Mouse (Mus musculus) gastrocnemius, postnatal 10 days (tissue): ENCODE results near the gene Ppp1r1c. TPM values are rescaled to one million over a fixed set of nuclear protein-coding genes. Genes with fewer than 3 reads are reported as not detected.
A peak's percentile ranks its signal among the peaks of the same experiment; 100 is the strongest.
"Not testable (repeated sequence)": the region's sequence is repeated elsewhere in the genome, so short reads cannot be mapped to it uniquely, and the experiment has no call there.

Experiments
- DNase-seq: peaks from one replicate; pipeline ENCODE4 v3.0.0; 2021; ENCODE audit warnings: mixed read lengths
- total RNA-seq, 2 experiments: library from RNA; stranded (reverse); gene quantifications; 2 replicates each; pipeline ENCODE4 v1.2.3; 2021

Ppp1r1c gene
- total RNA-seq, 2 experiments from 2014 or later, result not detected

DNA sequence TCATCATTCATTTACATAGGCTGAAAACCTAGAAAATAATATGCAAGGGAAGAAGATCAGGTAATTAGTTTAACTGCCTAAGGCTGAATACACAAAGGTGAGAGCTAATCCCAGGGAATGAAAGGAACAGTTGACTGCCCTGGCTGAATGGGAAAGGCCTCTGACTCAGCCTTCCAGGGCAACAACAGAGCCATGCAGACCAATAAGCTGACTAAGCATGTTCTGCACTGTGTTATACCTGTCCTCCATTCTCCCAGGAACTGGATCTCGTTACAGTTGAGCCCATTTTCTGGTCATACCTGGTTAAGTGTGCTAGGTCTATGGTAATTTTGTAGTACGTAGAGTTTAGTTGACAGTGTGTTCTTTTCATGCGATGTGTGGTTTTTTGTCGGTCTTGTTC, 36.6 kb downstream of the Ppp1r1c start:
- DNase-seq, result no peak

GRCm38 (mm10) chr2:79751685-79752084, 44.1 kb downstream of the Ppp1r1c start:
- DNase-seq, result no peak

GRCm38 (mm10) chr2:79760018-79760417, 52.4 kb downstream of the Ppp1r1c start:
- peak; percentile 7 for DNase-seq

DNA sequence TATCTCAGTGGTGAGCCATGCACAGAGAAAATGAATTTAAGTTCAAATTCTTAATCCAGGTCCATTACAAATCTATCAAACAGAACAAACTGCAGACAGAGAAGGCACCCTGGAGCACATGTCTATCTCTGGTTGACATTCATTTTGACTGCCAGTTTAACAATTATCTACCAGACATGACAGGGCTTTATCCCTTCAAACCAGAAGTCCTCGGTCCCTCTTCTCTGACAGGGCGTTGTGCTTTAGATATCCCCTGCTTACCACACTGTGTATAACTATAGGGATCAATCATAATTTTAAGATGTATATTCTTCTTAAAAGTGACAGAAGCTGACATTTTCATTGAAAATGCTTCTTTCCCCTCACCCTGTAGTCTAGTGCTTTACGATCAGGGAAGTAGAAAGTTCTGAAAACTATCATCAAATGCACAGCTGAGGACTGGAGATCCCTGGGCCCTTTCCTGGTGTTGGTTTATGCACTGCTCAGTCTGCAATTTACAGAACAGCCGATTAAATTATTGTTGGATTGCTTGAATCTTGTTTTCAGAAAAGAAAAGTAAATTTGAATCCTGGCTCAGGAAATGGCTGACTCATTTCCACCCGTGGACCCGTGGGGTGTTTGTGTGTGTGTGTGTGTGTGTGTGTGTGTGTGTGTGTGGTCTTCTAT, 55.3 kb downstream of the Ppp1r1c start:
- DNase-seq, result no peak

DNA sequence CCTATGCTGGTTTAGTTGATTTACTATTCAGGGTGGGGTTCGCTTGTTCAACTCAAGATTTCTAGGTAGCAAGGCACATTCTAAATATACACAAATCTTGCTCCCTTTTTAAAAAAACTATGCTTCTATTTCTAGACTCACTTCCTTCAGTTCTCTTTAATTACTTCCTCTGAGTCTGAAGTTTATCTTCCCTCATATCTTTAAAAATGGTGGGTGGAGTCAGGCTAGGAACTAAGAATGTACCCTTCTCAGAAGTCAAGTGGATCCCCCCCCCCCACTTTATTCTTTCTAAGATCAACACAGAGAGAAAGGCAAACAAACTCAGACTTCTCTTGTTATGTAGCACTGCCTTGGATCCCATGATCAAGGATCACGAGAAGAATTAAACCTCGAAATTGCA, 57.5 kb downstream of the Ppp1r1c start:
- DNase-seq, result no peak

GRCm38 (mm10) chr2:79765723-79766122, 58.1 kb downstream of the Ppp1r1c start:
- DNase-seq, result no peak

- no peak for DNase-seq
Measured at GRCm38 (mm10) chr2:79768625-79769024, 61.0 kb downstream of the Ppp1r1c start.

DNA sequence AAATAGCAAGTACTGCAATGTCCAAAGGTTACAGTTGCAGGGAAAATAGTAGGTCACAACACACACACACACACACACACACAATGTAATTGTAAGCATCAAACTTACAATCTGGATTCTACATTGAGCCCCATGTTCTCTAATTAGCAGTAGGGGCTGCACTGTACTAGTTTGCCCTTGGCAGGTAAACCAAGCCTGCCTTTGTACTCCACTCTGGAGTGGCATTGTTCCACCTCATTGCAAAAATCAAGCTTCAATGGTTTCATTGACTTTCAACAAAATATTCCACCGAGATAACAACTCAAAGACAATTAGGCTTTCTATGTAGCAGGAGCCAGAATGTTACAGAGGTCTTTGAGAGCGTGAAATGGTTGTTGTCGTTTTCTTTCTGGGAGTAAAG, 62.7 kb downstream of the Ppp1r1c start:
- DNase-seq, result no peak

DNA sequence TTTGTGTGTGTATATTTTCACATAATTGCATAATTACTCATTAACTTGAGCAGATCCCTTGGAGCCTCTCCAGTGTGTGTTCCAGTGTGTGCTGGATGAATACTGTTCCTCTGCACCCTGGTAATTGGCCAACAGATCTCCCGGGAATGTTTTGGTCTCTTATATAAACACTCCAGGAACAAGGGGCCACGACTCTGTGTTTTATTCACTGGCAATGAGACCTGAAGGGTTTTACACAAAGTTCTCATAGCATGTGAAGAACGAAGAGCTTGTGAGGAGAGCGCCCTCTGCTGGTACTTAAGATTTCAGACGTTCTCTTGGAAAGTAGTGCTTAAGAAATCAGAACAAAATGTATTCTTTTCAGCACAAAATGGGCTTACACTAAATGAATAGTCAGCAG, 66.8 kb downstream of the Ppp1r1c start:
- DNase-seq, result peak; percentile 73

- DNase-seq, result no peak
Measured at GRCm38 (mm10) chr2:79777801-79778200, 70.2 kb downstream of the Ppp1r1c start.

DNA sequence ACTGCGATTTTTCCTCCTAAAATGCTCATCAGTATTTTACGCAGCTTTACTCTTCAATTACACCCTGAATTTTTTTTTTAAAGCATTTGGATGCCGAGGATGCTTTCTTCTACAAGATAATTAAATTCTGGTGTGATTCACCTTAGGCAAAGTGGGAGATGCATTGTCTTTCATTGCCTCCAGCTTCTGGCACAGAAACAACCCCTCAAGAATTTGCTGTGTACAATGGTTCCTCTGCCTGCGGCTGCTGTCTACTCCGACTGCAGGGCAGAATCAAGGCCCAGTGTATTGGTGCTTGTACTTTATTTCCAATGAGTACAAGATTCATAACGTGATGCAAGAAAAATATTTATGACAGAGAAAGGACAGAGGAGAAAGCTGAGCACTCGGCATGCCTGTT, 73.2 kb downstream of the Ppp1r1c start:
- DNase-seq, result no peak

DNA sequence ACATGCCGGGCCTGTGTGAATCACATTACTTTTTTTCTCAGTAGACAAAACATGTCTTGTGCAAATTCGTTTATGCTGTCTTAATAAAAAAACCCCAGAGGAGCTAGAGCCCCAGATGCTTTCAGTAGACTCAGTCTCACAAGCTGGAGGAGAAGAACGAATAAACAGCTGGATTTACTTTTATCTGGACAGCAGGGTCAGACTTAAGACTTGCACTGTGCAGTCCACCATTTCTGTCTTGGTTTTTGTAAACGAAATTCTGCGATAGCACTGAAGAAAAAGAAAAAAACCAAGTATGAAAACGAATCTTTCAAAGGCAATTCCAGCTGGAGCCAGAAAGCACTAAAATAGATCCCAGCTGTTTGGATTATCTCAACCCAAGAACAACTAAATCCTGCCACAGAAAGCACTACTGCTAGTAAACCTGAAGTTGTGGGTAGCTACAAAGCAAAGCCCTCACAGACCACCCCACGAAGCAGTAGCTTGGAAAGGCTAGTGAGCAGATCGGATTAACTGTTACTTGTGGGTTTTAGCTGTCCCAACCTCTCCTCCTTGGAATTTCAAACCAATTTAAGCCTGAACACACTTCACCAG, 78.1 kb downstream of the Ppp1r1c start:
- DNase-seq, result no peak

- DNase-seq, result no peak
Measured at GRCm38 (mm10) chr2:79786467-79786866, 78.9 kb downstream of the Ppp1r1c start.

- DNase-seq, result no peak
Measured at GRCm38 (mm10) chr2:79793186-79793585, 85.6 kb downstream of the Ppp1r1c start.

DNA sequence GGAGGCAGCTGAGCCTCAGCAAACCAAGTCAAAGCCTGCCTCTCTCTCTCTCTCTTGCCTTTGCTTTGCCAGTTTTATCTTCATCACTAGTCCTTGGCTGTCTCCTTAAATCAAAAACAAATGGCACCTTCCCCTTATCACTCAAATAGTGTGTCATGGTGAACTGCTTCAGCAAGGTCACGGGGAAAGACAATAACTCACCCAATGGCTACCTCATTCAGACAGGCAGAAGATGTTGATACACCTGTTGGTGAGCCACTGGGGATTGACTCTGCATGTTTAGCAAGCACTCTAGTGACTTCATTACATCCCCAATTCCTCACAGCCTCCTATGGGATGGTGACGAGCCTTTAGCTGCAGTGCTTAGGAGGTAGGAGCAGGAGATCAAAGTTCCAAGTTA, 89.9 kb downstream of the Ppp1r1c start:
- no peak for DNase-seq

DNA sequence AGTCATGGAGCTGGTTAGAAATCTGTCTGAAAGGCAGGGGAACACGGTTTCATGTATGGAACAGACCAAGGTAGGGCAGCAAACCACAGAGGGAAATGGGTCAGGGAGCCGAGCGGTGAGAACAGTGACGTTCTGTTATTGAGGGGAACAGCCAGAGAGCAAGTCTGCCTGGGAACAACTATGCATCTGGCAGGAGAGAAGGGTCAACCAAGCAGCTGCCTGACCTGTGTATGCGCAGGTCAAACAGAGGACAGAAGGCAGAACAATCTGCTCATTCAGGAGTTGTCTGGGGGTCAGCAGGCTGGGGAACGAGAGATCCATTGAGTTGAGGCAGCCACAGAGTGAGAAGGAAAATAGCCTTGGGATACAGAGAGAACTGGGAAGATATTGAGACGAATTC, 91.0 kb downstream of the Ppp1r1c start:
- DNase-seq, result no peak

DNA sequence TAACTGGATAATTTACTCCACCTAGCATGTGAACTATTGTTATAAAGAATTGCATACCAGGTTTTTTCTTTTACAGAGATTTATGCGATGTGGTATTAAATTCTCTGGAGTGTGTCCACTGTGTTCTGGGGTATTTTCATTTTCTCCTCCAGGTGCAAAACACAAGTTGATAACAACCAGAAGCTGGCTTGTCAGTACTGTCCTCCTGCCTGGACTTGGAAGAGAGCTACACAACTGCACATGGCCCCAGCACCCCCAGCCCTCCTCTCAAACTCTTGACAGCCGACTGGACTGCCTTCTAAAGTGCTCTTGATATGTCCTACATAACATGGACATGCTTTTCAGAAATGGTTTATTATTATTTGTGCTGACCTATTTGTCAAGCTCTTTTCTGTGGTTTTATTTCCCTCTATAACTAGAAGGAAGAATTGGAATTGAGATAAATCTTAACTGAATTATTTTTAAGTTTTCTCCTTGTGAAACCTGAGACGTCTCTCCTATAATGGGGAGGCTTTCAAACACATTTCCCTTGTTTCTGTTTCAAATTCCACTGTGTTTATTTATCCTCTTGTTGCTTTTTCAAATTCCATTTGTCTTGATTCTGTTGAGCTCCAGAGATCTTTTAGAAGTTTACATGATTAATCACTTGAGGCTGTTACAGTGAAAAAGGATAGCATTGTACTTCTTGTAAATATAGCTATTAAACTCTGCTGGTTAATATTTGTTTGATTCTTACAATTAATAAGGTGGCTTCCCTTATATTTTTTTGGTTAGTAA, 108.3 kb downstream of the Ppp1r1c start:
- no peak for DNase-seq

DNA sequence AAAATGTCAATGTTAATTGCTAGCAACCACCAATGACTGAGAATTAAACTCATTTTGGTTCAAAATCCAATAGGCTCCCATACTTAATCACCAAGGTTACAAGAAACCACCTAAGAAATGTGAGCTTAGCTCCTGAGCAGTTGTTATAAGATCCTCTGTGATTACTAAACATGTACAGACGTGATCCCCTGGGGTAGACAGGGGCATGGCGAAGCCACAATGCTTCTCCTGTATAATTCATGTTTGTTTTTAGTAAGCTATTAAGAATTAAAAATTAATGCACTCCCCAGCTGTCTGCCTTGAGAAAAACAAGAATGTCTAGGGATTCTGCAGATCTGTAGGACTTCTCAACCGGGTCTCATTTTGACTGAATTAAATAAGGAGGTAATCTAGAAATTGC, 112.0 kb downstream of the Ppp1r1c start:
- DNase-seq, result no peak

DNA sequence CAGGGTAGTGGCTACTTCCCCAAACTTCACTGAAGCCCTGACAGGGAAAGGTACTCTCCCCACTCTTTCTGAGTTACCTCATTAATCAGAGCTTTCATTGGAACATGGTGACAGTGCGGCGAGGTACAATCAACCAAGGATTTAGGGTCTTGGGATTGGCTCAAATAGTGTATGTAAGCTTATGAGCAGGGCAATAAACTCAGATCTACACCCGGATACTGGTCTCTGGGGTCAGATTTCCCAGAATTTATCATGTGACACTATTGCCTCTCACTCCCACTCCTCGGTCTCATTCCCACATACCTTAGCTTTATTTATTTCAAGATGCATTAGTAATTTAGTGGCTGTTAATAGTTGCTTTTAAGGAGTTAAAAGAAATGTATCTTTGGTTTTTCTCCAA, 118.3 kb downstream of the Ppp1r1c start:
- DNase-seq, result no peak

GRCm38 (mm10) chr2:79839090-79839489, 131.5 kb downstream of the Ppp1r1c start:
- DNase-seq, result no peak

GRCm38 (mm10) chr2:79839513-79839912, 131.9 kb downstream of the Ppp1r1c start:
- DNase-seq, result no peak

DNA sequence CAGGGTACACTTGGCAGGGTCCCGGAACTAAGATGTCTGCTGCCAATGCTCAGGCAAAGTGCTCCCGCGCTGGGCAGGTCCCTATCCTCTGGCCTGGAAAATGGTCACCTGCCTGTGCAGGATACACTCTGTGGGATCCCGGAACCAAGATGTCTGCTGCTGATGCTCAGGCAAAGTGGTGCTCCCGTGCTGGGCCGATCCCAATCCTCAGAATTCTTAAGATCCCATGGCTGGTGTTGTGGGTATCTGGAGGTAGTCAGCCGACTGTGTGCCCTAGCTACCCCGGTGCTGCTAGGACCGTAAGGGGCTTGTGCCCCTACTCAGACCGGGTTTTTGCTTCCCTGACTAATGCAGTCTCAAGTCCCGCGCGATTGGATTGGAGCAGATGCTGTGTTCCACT, 139.8 kb downstream of the Ppp1r1c start:
- not testable (repeated sequence) for DNase-seq

- no peak for DNase-seq
Measured at GRCm38 (mm10) chr2:79856874-79857273, 149.3 kb downstream of the Ppp1r1c start.
